Mouse (Mus musculus) B cell, adult 2 months (primary cell): ENCODE results near the gene B230307C23Rik.
A peak's percentile ranks its signal among the peaks of the same experiment; 100 is the strongest.
"Not testable (repeated sequence)": the region's sequence is repeated elsewhere in the genome, so short reads cannot be mapped to it uniquely, and the experiment has no call there.

Experiments
- DNase-seq, 2 experiments: peaks; one replicate each; pipeline ENCODE4 v3.0.0; 2022

Gene B230307C23Rik

DNA sequence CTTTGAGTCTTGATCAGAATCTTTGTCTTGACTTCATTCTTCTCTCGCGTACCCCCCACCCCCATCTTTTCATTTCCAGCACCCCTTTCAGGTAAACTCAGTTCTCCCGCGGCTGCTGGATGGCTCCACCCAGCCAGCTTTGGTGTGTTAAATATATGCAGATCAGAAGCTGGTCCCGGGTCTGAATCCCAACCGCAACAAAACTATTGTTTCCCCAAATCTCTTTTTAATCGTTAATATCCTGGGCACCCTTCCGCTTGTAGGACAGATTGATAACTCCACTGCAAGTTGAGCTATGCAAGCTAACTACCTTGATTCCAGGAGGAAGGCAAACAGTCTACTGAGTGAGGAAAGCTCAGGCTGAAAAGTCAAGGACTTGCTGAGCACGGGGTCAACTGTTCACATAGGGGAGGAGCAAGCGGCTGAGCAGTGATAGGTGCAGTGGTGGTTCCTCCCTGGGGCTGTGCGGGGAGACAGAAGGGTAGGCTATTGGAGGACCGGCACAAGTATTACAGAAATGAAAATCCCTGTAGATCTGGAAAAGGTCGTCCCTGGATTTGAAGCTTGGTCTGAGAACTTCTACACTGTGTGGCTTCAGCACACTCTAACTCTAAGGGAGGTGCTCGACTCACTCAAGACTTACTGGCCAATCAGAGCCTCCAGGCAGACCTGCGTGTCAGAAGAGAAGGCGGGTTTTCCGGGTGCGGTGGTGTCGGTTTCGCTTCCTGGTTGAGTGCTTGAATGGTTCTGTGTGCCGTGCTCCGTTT lies at the start of gene B230307C23Rik:
B230307C23Rik (plus strand) TSS at position 700 of the 767 bp plus-strand sequence.
- peak; percentile 89 to 90 for DNase-seq

GRCm38 (mm10) chr16:97948836-97949235 lies 48.3 kb upstream of the B230307C23Rik start:
- DNase-seq: peak; percentile 27 to 38

DNA sequence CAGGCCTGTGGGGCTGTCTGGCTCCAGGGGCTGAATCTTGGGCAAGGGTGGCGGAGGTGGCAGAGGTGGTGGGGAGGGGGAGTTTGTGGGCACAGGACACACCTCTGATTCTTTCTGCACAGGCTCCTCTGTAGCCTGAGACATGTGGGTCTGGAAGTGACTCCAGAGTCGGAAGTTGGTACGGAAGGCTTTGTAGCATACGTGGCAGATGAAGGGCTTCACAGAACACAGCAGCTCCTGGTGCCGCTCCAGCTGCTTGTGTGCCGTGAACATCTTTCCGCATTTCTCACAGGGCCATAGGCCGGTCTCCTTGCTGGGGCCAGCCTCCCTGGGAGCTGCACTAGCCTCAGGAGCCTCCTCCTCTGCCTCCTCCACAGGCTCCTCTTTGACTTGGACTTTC lies 47.1 kb upstream of the B230307C23Rik start:
- DNase-seq: no peak

DNA sequence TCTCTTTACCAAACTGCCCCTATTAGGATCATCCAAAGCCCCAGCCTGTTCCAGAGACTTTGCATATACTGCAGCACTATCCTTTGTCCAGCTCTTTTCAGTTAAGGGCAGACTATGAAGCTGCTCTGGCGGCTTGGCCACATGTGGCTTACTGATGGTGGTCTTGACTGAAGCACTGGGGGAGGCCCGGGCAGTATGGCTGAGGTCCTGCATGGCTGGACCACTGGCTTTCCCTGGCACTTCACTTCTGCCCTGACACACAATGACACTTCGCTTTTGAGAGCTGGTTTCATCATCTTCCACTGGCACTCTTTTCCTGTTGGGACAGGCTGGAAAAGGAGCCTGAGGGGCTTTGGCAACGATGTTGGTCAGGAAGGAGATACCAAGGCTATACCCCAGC lies 44.7 kb upstream of the B230307C23Rik start:
- no peak for DNase-seq

DNA sequence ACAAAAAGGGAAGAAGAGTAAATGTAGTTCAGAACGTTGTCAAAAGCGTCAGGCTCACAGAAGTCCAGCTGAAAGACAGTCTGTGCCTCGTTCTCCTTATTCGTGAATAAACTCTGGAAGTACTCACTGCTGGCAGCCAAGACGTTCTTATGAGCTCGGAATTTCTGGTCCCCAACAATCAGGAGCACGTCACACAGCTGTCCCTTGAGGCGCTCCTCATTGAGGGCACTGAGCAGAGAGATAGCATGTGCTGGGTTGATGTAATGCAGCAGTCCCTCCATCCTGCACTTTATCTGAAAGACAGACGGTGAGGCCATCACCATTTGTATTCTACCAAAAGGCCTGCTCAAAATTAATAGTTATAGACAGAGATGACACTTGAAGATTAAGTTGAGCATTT lies 44.3 kb upstream of the B230307C23Rik start:
- no peak for DNase-seq

GRCm38 (mm10) chr16:97953300-97953699 lies 43.8 kb upstream of the B230307C23Rik start:
- no peak for DNase-seq

- DNase-seq: no peak
Observed at GRCm38 (mm10) chr16:97956011-97956410, 41.1 kb upstream of the B230307C23Rik start.

DNA sequence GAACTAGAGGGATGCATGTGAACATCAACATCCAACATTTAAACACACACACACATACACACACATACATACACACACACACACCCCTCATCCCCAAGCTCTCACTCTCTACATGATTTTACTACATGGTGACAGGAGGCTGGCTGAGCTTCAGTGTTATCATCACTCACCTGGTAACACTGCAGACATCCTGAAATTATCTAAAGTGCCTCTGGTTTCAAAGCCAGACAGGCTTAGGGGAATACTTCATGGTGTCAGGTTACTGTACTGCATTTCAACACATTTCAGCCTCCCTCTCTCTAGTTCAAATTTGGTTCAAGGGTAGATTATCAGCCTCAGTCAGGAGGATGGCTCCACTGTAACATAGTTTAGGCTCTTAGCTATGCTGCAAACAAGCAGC lies 39.5 kb upstream of the B230307C23Rik start:
- no peak for DNase-seq

- DNase-seq: no peak
Observed at GRCm38 (mm10) chr16:97958401-97958973, 38.6 kb upstream of the B230307C23Rik start.

DNA sequence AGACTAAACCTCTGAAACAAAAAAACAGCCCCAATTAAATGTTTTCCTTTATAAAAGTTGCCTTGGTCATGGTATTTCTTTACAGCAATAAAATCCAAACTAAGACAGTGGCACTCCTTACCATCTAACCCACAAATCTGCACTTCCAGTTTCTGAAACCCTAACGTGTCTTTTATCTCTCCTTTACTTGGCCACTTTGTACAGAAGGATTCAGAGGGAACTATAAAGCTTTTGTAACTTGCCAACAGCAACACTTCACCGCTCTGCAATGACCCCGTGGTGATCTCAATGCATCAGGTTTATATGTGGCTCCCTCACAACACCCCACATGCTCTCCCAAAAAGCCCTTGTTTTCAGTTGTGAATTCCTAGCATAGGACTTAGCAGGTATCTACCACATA lies 36.8 kb upstream of the B230307C23Rik start:
- no peak for DNase-seq

GRCm38 (mm10) chr16:97961381-97962150 lies 35.5 kb upstream of the B230307C23Rik start:
- DNase-seq: peak in 1 of 2 experiments; percentile 19

- peak; percentile 95 for DNase-seq
Observed at GRCm38 (mm10) chr16:97962151-97962948, 34.8 kb upstream of the B230307C23Rik start, which contains the start of the genes C2cd2 and Zbtb21. C2cd2 (minus strand) TSS chr16:97962598. Zbtb21 (minus strand) TSS chr16:97962622.

- DNase-seq: peak in 1 of 2 experiments; percentile 20
Observed at GRCm38 (mm10) chr16:97963956-97964540, 33.1 kb upstream of the B230307C23Rik start.

GRCm38 (mm10) chr16:97977277-97977676 lies 19.8 kb upstream of the B230307C23Rik start:
- no peak for DNase-seq

DNA sequence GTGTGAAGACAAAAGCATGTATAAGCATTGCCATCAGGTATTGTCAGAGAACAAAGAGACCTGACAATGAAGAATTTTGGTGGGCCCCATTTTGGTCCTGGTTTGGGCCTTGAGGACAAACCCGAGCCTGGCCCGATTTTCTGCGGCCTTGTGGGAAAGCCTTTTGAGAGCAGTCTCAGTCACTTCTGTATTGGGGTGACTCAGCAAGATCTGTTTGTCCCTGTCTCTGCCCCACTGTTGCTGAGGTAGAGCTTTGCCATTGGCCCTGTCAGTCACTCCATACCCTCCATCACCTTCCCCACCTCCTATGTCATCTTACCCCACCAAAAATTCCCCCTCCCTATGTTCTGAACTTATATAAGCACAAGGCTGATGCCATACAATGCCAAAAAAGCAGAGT lies 19.4 kb upstream of the B230307C23Rik start:
- no peak for DNase-seq

DNA sequence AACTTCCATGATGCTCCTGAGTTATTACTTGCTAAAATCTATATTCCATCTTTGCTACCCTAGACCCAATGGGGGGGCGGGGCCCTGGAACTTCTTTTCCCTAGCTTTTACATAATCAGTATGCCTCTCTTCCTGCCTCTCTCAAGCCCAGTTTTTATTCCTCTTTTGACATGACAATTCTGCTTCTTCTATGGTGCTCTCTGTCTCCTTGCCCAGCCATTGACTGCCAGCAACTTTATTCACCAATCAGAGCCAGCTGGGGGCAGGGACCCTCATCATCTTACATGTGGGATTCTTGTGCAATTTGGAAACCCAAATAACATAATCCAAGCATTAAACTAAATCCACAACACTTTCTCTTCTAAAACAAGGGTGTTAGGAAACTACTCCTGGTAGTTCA lies 15.8 kb upstream of the B230307C23Rik start:
- no peak for DNase-seq

GRCm38 (mm10) chr16:97984589-97984988 lies 12.5 kb upstream of the B230307C23Rik start:
- DNase-seq: no peak

- no peak for DNase-seq
Observed at GRCm38 (mm10) chr16:97991517-97991916, 5.6 kb upstream of the B230307C23Rik start.

DNA sequence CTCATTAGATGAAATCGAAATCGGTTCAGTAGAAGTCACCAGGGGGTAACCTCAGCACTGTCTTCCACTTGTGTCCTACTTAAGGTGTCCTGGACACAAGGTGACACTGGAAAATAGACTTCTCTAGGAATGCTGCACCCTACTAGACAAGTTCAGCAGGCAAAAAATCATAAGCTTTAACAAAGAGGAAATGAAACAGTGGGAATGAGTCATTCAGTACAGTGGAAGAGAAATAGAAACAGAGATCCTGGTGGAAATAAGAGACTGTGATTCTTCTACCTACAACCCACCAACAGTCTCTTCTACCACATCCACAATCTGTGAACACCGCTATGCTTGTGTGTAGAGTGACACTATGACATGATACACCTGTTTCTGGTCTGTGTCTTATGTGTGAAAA lies 4.6 kb upstream of the B230307C23Rik start:
- not testable (repeated sequence) for DNase-seq

DNA sequence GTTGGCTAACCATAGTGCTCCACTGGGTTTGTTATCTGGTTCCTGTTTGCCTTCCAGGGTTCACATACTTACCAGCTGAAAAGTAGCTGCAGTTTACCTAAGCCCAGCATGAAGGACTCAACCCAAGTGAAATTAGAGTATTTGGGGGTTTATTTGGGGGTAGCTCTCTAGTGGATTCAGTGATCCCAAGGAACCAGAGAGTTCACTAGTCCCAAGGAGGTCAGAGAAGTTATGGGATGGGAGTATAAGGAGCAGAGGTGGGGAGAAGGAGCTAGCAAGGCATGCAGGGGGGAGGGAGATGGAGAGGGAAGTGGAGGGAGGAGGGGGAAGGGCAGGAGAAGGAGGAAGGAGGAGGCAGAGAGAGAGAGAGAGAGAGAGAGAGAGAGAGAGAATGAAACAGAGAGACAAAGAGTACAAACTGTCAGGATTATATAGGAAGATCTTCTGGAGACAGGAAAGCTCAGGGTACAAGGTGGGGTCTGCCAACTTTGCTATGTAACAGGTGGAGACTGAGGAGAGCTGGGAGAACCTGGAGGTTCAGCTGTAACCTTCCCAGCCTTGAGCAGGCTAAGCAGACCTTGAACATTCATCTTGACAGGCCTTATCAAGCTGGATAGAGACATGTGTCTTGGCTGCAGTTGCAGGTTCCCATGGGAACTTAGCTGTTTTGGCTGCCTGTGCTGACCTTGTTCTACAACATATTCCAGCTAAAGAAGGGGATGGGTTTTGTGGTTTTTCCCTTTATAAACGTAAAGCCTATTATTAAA lies 1.1 kb upstream of the B230307C23Rik start:
- DNase-seq: no peak

DNA sequence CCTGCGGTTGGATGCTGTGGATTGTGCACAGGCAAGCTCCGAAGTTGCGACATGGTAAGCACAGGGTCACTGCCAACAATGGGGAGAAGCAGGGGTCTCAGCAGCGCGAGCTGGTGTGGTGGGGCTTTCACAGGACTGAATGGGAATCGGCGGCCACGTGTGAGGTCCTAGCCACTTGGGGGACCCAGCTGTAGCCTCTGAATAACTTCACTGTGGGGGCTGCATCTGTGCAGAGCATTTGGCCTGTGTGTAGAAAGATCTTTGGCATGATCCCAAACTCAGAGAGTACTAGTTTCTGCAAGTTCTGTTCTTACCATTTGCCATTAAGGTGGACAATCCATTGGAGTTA lies 242 bp downstream of the B230307C23Rik start:
- not testable (repeated sequence) for DNase-seq

- no peak for DNase-seq
Observed at GRCm38 (mm10) chr16:98022081-98022480, 25.0 kb downstream of the B230307C23Rik start.
